Mouse (Mus musculus) lung, postnatal 14 days (tissue): ENCODE data around the gene Gatad2b.

ENCODE experiments used
- DNase-seq: peaks from one replicate; pipeline ENCODE4 v3.0.0; 2021

Gene Gatad2b

GRCm38 (mm10) chr3:90384851-90385375 lies 91.9 kb downstream of the Gatad2b start:
- DNase-seq = no peak

GRCm38 (mm10) chr3:90386817-90387216 lies 93.8 kb downstream of the Gatad2b start:
- DNase-seq = no peak

- peak; percentile 43 for DNase-seq
These were observed 94.5 kb downstream of the Gatad2b start for GRCm38 (mm10) chr3:90387483-90387882.

GRCm38 (mm10) chr3:90388192-90388591 lies 95.2 kb downstream of the Gatad2b start:
- DNase-seq = no peak

- DNase-seq = peak; percentile 48
These were observed 95.9 kb downstream of the Gatad2b start for GRCm38 (mm10) chr3:90388726-90389510.

GRCm38 (mm10) chr3:90389511-90390490 lies 96.8 kb downstream of the Gatad2b start, which contains the start of gene Slc27a3:
TSS of gene Slc27a3 (minus strand) at chr3:90389938.
- DNase-seq = peak; percentile 66

- DNase-seq = no peak
These were observed 98.0 kb downstream of the Gatad2b start for GRCm38 (mm10) chr3:90391004-90391403.

GRCm38 (mm10) chr3:90391941-90392340 lies 99.0 kb downstream of the Gatad2b start:
- DNase-seq = no peak

- no peak for DNase-seq
These were observed 99.7 kb downstream of the Gatad2b start for GRCm38 (mm10) chr3:90392661-90393060.

- no peak for DNase-seq
These were observed 102.7 kb downstream of the Gatad2b start for GRCm38 (mm10) chr3:90395629-90396028.

GRCm38 (mm10) chr3:90400993-90401392 lies 108.0 kb downstream of the Gatad2b start:
- no peak for DNase-seq

- DNase-seq = no peak
These were observed 111.1 kb downstream of the Gatad2b start for GRCm38 (mm10) chr3:90404121-90404520.

- DNase-seq = no peak
These were observed 111.6 kb downstream of the Gatad2b start for GRCm38 (mm10) chr3:90404609-90405008.

- no peak for DNase-seq
These were observed 113.4 kb downstream of the Gatad2b start for GRCm38 (mm10) chr3:90406414-90406813.

GRCm38 (mm10) chr3:90408721-90409120 lies 115.7 kb downstream of the Gatad2b start:
- DNase-seq = no peak

- peak; percentile 85 for DNase-seq
These were observed 119.5 kb downstream of the Gatad2b start for GRCm38 (mm10) chr3:90412312-90413010.

- no peak for DNase-seq
These were observed 120.0 kb downstream of the Gatad2b start for GRCm38 (mm10) chr3:90413011-90413396.
